Mouse (Mus musculus) heart, adult 2 months (tissue): ENCODE measurements at regions not wholly inside any gene's neighbourhood (a gene's known extent, or its start where the extent isn't known, plus 50 kb on each side); places are given as distances from the start of the nearest gene placed in this dataset.
"Not testable (repeated sequence)": the region's sequence is repeated elsewhere in the genome, so short reads cannot be mapped to it uniquely, and the experiment has no call there.

Experiments used
- CTCF ChIP-seq: fragments of 200-600 bp; IDR thresholded peaks from 2 replicates; pipeline ENCODE4 v1.8.1; 2022; ENCODE audit warnings: antibody characterized with exemption, mild to moderate bottlenecking, moderate library complexity
- EP300 ChIP-seq: fragments of 200-500 bp; IDR thresholded peaks from 2 replicates; pipeline ENCODE4 v1.6.1; 2011; ENCODE audit warnings: low read depth, low read length, control low read depth; ENCODE audit not compliant: insufficient read depth
- POLR2A ChIP-seq: fragments of 200-500 bp; IDR thresholded peaks from 2 replicates; pipeline ENCODE4 v1.6.1; 2011; ENCODE audit warnings: mild to moderate bottlenecking, low read depth, low read length, control low read depth; ENCODE audit not compliant: insufficient read depth

- not testable (repeated sequence) for TF ChIP-seq EP300, POLR2A, CTCF
Observed at GRCm38 (mm10) chr5:74790501-74790900, 87.8 kb upstream of the Lnx1 start.
